Mouse (Mus musculus) liver, embryonic 14.5 days (tissue): ENCODE data around the gene Cyld. TPM values are rescaled to one million over a fixed set of nuclear protein-coding genes. Genes with fewer than 3 reads are reported as not detected.
A peak's percentile ranks its signal among the peaks of the same experiment; 100 is the strongest.
"Not testable (repeated sequence)": the region's sequence is repeated elsewhere in the genome, so short reads cannot be mapped to it uniquely, and the experiment has no call there.

Source experiments
- ATAC-seq: fragments of 200-750 bp; cut with Nextera tagmentation; 2 replicates; pipeline ENCODE4 v1.8.0; 2017; ENCODE audit warnings: moderate number of reproducible peaks, mild to moderate bottlenecking, moderate library complexity; ENCODE audit not compliant: insufficient read depth
- DNase-seq, 3 experiments: peaks; one replicate each; pipeline ENCODE4 v3.0.0-alpha.2; 2012 to 2013; ENCODE audit warnings: low read depth in 3 of 3, low spot score in 3 of 3
- H3K27ac ChIP-seq: fragments of 300-500 bp; sonication (generic); 2 replicates; pipeline ENCODE4 v1.5.1; 2014; ENCODE audit warnings: moderate library complexity, mild to moderate bottlenecking, control low read depth, inconsistent platforms
- H3K27me3 ChIP-seq: fragments of 300-500 bp; sonication (generic); 2 replicates; pipeline ENCODE4 v1.6.1; 2014; ENCODE audit warnings: mild to moderate bottlenecking, low read length, moderate library complexity; ENCODE audit not compliant: control insufficient read depth, insufficient read depth
- H3K36me3 ChIP-seq: fragments of 300-500 bp; sonication (generic); replicated peaks from 2 replicates; pipeline ENCODE4 v1.6.1; 2014; ENCODE audit warnings: low read depth; ENCODE audit not compliant: control insufficient read depth, insufficient read depth
- H3K4me1 ChIP-seq, 2 experiments: fragments of 200-500 bp in 1 of 2; fragments of 300-500 bp in 1 of 2; sonication (generic) in 1 of 2; replicated peaks; 2 replicates each; pipeline ENCODE4 v1.6.1; 2012 to 2014; ENCODE audit warnings: antibody characterized with exemption in 1 of 2, inconsistent platforms in 1 of 2, low read length in 1 of 2; ENCODE audit not compliant: control insufficient read depth in 2 of 2, insufficient read depth in 2 of 2
- H3K4me2 ChIP-seq: fragments of 300-500 bp; sonication (generic); 2 replicates; pipeline ENCODE4 v1.6.1; 2014; ENCODE audit warnings: low read depth, mild to moderate bottlenecking, control low read depth, moderate library complexity
- H3K4me3 ChIP-seq, 2 experiments: fragments of 200-500 bp in 1 of 2; fragments of 300-500 bp in 1 of 2; sonication (generic) in 1 of 2; 2 replicates each; pipeline ENCODE4 v1.5.1; 2012 to 2014; ENCODE audit warnings: low read depth in 2 of 2, low read length in 2 of 2, mild to moderate bottlenecking in 2 of 2, control low read depth in 1 of 2, inconsistent platforms in 1 of 2, moderate library complexity in 1 of 2; ENCODE audit not compliant: insufficient read depth in 1 of 2
- H3K9ac ChIP-seq: fragments of 300-500 bp; sonication (generic); replicated peaks from 2 replicates; pipeline ENCODE4 v1.6.1; 2014; ENCODE audit warnings: mild to moderate bottlenecking, control low read depth, moderate library complexity
- H3K9me3 ChIP-seq: fragments of 300-500 bp; sonication (generic); 2 replicates; pipeline ENCODE4 v1.6.1; 2016; ENCODE audit warnings: low read length, mixed read lengths; ENCODE audit not compliant: control insufficient read depth
- CTCF ChIP-seq: IDR thresholded peaks from 2 replicates; pipeline ENCODE4 v1.5.1; 2016; ENCODE audit warnings: antibody characterized with exemption, low read depth, control low read depth
- EP300 ChIP-seq: IDR thresholded peaks from 2 replicates; pipeline ENCODE4 v1.6.1; 2016; ENCODE audit warnings: antibody characterized with exemption, low read depth
- WGBS: fragments of 180-500 bp; shearing (Covaris S2); extraction: QIAGEN DNeasy Blood & Tissue Kit; methylation state at CpG from one replicate; pipeline ENCODE4 v1.1.7; 2014; ENCODE audit not compliant: insufficient replicate concordance; 5-methylcytosine and 5-hydroxymethylcytosine counted together
- polyA plus RNA-seq, 2 experiments: library from polyadenylated mRNA; depleted of rRNA in 1 of 2; stranded (reverse) in 1 of 2; unstranded in 1 of 2; fragments of >200 nt; fragmentation: Nextera tagmentation in 1 of 2; extraction: Ambion mirVana in 1 of 2; gene quantifications; 2 replicates each; pipeline versions ENCODE4 v1.2.1 to v1.2.3; 2012 to 2014

Gene Cyld
- polyA plus RNA-seq, 2 experiments: 2.7 to 5.2 TPM

- H3K4me3 ChIP-seq: no peak overlapping the region
- H3K4me2 ChIP-seq: no peak overlapping the region
- H3K4me1 ChIP-seq: no peaks in the 10 kb centered on the region
- ATAC-seq (no peak), DNase-seq (no peak)
- WGBS: 38% methylated on average over 5 of the region's 5 CpGs
- H3K27me3 ChIP-seq: no peaks in the 10 kb centered on the region
- H3K36me3 ChIP-seq: no peaks in the 10 kb centered on the region
- no peaks in the 10 kb centered on the region for H3K9me3 ChIP-seq
- H3K27ac ChIP-seq: no peak overlapping the region
- TF ChIP-seq CTCF (no peak), EP300 (no peak)
- no peak overlapping the region for H3K9ac ChIP-seq
These were observed 84.5 kb downstream of the Cyld start for GRCm38 (mm10) chr8:88781283-88781682.

- no peaks in the 10 kb centered on the region for H3K9me3 ChIP-seq
- ATAC-seq (no peak), DNase-seq (no peak)
- H3K36me3 ChIP-seq: no peaks in the 10 kb centered on the region
- 53% methylated on average over 1 of the region's 1 CpGs for WGBS
- H3K27ac ChIP-seq: no peak overlapping the region
- H3K9ac ChIP-seq: no peak overlapping the region
- H3K4me1 ChIP-seq: no peaks in the 10 kb centered on the region
- H3K4me2 ChIP-seq: no peak overlapping the region
- no peak overlapping the region for H3K4me3 ChIP-seq
- H3K27me3 ChIP-seq: no peaks in the 10 kb centered on the region
- TF ChIP-seq CTCF: no peak
- no peak for TF ChIP-seq EP300
These were observed 86.9 kb downstream of the Cyld start for GRCm38 (mm10) chr8:88783722-88784121.

GRCm38 (mm10) chr8:88788335-88788734, 91.5 kb downstream of the Cyld start:
- DNase-seq, H3K27ac ChIP-seq, ATAC-seq, H3K4me2 ChIP-seq, H3K36me3 ChIP-seq, H3K4me3 ChIP-seq, H3K4me1 ChIP-seq, H3K9me3 ChIP-seq, H3K9ac ChIP-seq, H3K27me3 ChIP-seq: not testable (repeated sequence)
- 61% methylated on average over 3 of the region's 3 CpGs for WGBS
- TF ChIP-seq CTCF: 0 out of 2 replicates have a peak, but pooled peaks have one; percentile 20

DNA sequence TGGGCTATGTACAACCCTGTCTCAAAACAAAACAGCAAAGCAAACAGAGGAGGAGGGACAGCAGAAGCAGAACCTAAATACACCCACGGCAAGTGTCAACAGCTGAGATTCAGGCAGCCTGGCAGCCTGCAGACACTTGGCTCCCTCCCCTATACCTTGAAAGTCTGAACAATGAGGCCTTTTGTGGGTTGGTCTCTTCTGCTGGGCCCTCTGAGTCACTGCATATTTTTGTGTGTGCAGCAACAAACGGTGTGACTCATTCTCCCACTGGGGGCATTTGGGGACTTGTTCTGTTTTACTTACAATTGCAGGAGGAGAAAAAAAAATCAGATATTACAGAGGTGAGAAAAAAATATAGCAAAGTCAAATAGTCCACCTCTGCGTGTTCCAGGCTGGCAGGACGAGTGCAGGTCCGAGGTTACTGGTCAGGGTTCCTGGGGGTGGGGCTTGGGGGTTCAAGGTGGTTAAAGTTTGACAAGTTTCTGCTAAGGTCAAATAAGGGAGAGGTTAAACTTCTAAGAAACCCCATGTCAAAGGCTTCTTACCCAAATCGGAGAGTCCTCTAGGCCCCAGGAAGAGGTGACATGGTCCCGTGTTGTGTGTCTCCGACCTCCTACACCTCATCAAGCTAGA, 96.0 kb downstream of the Cyld start:
- Histone ChIP-seq H3K27me3 (no peaks in the 10 kb centered on the region), H3K27ac (no peak overlapping the region), H3K9me3 (no peaks in the 10 kb centered on the region), H3K9ac (no peak overlapping the region), H3K4me1 (no peaks in the 10 kb centered on the region), H3K36me3 (no peaks in the 10 kb centered on the region), H3K4me3 (no peak overlapping the region), H3K4me2 (no peak overlapping the region)
- no peak for DNase-seq
- TF ChIP-seq CTCF: no peak
- 57% methylated on average over 8 of the region's 8 CpGs for WGBS
- ATAC-seq: no peak

DNA sequence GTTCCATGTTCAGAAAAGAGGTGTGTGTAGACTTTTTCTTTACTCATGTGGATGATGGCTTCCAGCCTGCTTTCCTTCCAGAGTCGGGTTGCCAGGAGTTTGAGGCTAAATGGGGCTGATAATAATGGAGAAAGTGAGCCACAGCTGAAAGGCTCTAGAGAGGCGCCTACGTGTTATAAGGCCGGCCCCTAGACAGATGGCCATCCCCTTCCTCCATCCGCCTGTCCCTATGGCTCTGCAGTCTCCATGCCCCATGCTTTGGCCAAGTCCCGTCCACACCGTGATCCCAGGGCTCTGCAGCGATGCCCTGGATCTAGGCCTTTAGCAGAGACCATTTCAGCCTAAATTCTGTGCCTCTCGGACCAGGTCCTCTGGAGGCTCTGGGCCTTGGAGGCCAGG, 96.5 kb downstream of the Cyld start:
- Histone ChIP-seq H3K4me2 (no peak overlapping the region), H3K9me3 (no peaks in the 10 kb centered on the region), H3K36me3 (no peaks in the 10 kb centered on the region), H3K27me3 (no peaks in the 10 kb centered on the region), H3K4me1 (no peaks in the 10 kb centered on the region), H3K9ac (no peak overlapping the region), H3K27ac (no peak overlapping the region), H3K4me3 (no peak overlapping the region)
- ATAC-seq (no peak), DNase-seq (no peak)
- WGBS: 67% methylated on average over 9 of the region's 9 CpGs
- TF ChIP-seq EP300 (no peak), CTCF (no peak)
